In genomic region chr7:120201231-120201744, GRCm38 (mm10) we compare ENCODE assay signal across 10 mouse cellular contexts. TPM values are rescaled to one million over a fixed set of nuclear protein-coding genes. Genes with fewer than 3 reads are reported as not detected.
DNase-seq lines count a peak whose midpoint lies in the region; ATAC-seq and TF ChIP-seq lines count a peak whose summit lies in the region.
"Had no signal": no experiment of that assay in that cellular context is flagged by ENCODE, and none has a peak within 500 bp of the region (broad histone marks: within the 10 kb centered on the region; RNA-seq: fewer than 3 reads in every experiment).

No protein-coding gene starts in this region.

- H3K27ac ChIP-seq in gastrocnemius, adult 2 months, result no peak overlapping the region
- 0 out of 2 replicates have a peak overlapping the region, but pooled peaks have one; percentile 29 for H3K27ac ChIP-seq in forebrain, postnatal 0 days (ENCODE audit: low read depth, low read length)
- no peak overlapping the region for H3K27ac ChIP-seq in lung, embryonic 15.5 days
- H3K27ac ChIP-seq in stomach, embryonic 16.5 days (ENCODE audit: low read length), result no peak overlapping the region

- peak overlapping the region; percentile 54 for H3K4me3 ChIP-seq in gastrocnemius, adult 2 months
- peak overlapping the region; percentile 36 for H3K4me3 ChIP-seq in forebrain, postnatal 0 days (ENCODE audit: low read depth, low read length)
- H3K4me3 ChIP-seq in lung, embryonic 15.5 days, result peak overlapping the region; percentile 17
- H3K4me3 ChIP-seq in stomach, embryonic 16.5 days (replicated peaks; ENCODE audit: low read length), result peak overlapping the region; percentile 34

- WGBS in forebrain, postnatal 0 days, result 4% methylated on average over 14 of the region's 14 CpGs
- WGBS in lung, embryonic 15.5 days, result 2% methylated on average over 13 of the region's 14 CpGs
- 3% methylated on average over 14 of the region's 14 CpGs for WGBS in stomach, embryonic 16.5 days

- H3K9ac ChIP-seq in forebrain, postnatal 0 days, result peak overlapping the region; percentile 35
- H3K9ac ChIP-seq in lung, embryonic 15.5 days, result no peak overlapping the region
- peak overlapping the region; percentile 49; the same call in 1 of the 2 replicates for H3K9ac ChIP-seq in stomach, embryonic 16.5 days (ENCODE audit: low read length)

- DNase-seq in gastrocnemius, adult 2 months, result peak; percentile 36
- DNase-seq in gastrocnemius, postnatal 36 days, result no peak
- peak; percentile 34 for DNase-seq in forebrain, postnatal 0 days
- peak; percentile 78 for DNase-seq in kidney, adult 8-10 months
- DNase-seq in ovary, postnatal 10 days (ENCODE audit: low spot score), result no peak
- DNase-seq in thymus, postnatal 14 days, result no peak

- peak overlapping the region; percentile 48 for H3K4me2 ChIP-seq in forebrain, postnatal 0 days (ENCODE audit: low read depth)
- H3K4me2 ChIP-seq in lung, embryonic 15.5 days, result peak overlapping the region; percentile 60
- peak overlapping the region; percentile 49 for H3K4me2 ChIP-seq in stomach, embryonic 16.5 days (ENCODE audit: low read depth, low read length)

- ATAC-seq in forebrain, postnatal 0 days, result peak; percentile 30; the same call in 1 of the 2 replicates
- ATAC-seq in lung, embryonic 15.5 days (ENCODE audit: borderline replicate concordance, extremely low read depth, low FRiP score, low TSS enrichment), result no peak
- ATAC-seq in stomach, embryonic 16.5 days (ENCODE audit: insufficient read depth, low FRiP score), result no peak

- intact Hi-C loops in gastrocnemius, adult 2 months (cut with DNase I), result no loop called here
- intact Hi-C loops in gastrocnemius, postnatal 36 days (cut with DNase I), result no loop called here

- 0 out of 2 replicates have a peak, but pooled peaks cover 5% of the 10 kb centered on the region for H3K4me1 ChIP-seq in forebrain, postnatal 0 days (ENCODE audit: insufficient read depth)
- H3K4me1 ChIP-seq in lung, embryonic 15.5 days, result peaks cover 15% of the 10 kb centered on the region
- H3K4me1 ChIP-seq in stomach, embryonic 16.5 days (ENCODE audit: control insufficient read depth, insufficient read depth, low read length), result peaks cover 10% of the 10 kb centered on the region; the same call in 1 of the 2 replicates

- no peak for TF ChIP-seq CTCF in gastrocnemius, adult 2 months (IDR thresholded peaks at IDR 0.05)
- no peak for TF ChIP-seq CTCF in forebrain, postnatal 0 days (IDR thresholded peaks at IDR 0.05; ENCODE audit: low read depth)

- H3K36me3 ChIP-seq in forebrain, postnatal 0 days (ENCODE audit: insufficient read depth), result no peaks in the 10 kb centered on the region
- no peaks in the 10 kb centered on the region for H3K36me3 ChIP-seq in lung, embryonic 15.5 days
- no peaks in the 10 kb centered on the region for H3K36me3 ChIP-seq in stomach, embryonic 16.5 days (ENCODE audit: control insufficient read depth, insufficient read depth, low read length)

- no peaks in the 10 kb centered on the region for H3K9me3 ChIP-seq in forebrain, postnatal 0 days (ENCODE audit: low read length)
- H3K9me3 ChIP-seq in lung, embryonic 15.5 days, result no peaks in the 10 kb centered on the region
- no peaks in the 10 kb centered on the region for H3K9me3 ChIP-seq in stomach, embryonic 16.5 days (replicated peaks; ENCODE audit: control insufficient read depth, low read length)

- peaks cover 30% of the 10 kb centered on the region for H3K27me3 ChIP-seq in forebrain, postnatal 0 days (ENCODE audit: insufficient read depth, low read length)
- H3K27me3 ChIP-seq in lung, embryonic 15.5 days, result peaks cover 28% of the 10 kb centered on the region
- peaks cover 14% of the 10 kb centered on the region for H3K27me3 ChIP-seq in stomach, embryonic 16.5 days (ENCODE audit: control insufficient read depth, insufficient read depth, low read length)

RNA-seq across cellular contexts. Expression of gene Crym, which starts 0.6 kb away (rescaled TPM):
- total RNA-seq in gastrocnemius, adult 2 months (2021), result 1 to 10 TPM; 2.0 to 3.2 TPM
- total RNA-seq in gastrocnemius, postnatal 36 days (2021), result 1 to 10 TPM; 3.1 to 4.9 TPM
- 133 and 144 TPM in 2 replicates for total RNA-seq in forebrain, postnatal 0 days (2014; rRNA removed)
- polyA plus RNA-seq in forebrain, postnatal 0 days (2015; fragmentation: Nextera tagmentation; extraction: Ambion mirVana), result 127 and 171 TPM in 2 replicates
- 4.3 and 4.4 TPM in 2 replicates for polyA plus RNA-seq in lung, embryonic 15.5 days (2015; fragmentation: Nextera tagmentation; extraction: Ambion mirVana)
- 7.8 and 10.6 TPM in 2 replicates for polyA plus RNA-seq in stomach, embryonic 16.5 days (2015; fragmentation: Nextera tagmentation; extraction: Ambion mirVana)

RNA-seq across cellular contexts. Expression of gene Abca14, which starts 2.5 kb away (rescaled TPM):
- total RNA-seq in gastrocnemius, adult 2 months (2021), result not detected
- not detected for total RNA-seq in gastrocnemius, postnatal 36 days (2021)
- 0.24 TPM in 1 of 2 replicates, not detected in the other for total RNA-seq in forebrain, postnatal 0 days (2014; rRNA removed)
- not detected in 2 replicates for polyA plus RNA-seq in forebrain, postnatal 0 days (2015; fragmentation: Nextera tagmentation; extraction: Ambion mirVana)
- polyA plus RNA-seq in lung, embryonic 15.5 days (2015; fragmentation: Nextera tagmentation; extraction: Ambion mirVana), result not detected in 2 replicates
- polyA plus RNA-seq in stomach, embryonic 16.5 days (2015; fragmentation: Nextera tagmentation; extraction: Ambion mirVana), result not detected in 2 replicates
- polyA plus RNA-seq: gonadal fat pad, adult 2 months; spleen, adult 2 months had no signal

RNA-seq across cellular contexts. Expression of gene Anks4b, which starts 27.6 kb away (rescaled TPM):
- under 1 TPM; 0.10 to 0.11 TPM for total RNA-seq in gastrocnemius, adult 2 months (2021)
- under 1 TPM in 1 of 2 experiments, not detected in 1; 0.07 TPM for total RNA-seq in gastrocnemius, postnatal 36 days (2021)
- total RNA-seq in forebrain, postnatal 0 days (2014; rRNA removed), result 0.15 TPM in 1 of 2 replicates, not detected in the other
- polyA plus RNA-seq in forebrain, postnatal 0 days (2015; fragmentation: Nextera tagmentation; extraction: Ambion mirVana), result 0.04 TPM in 1 of 2 replicates, not detected in the other
- polyA plus RNA-seq in lung, embryonic 15.5 days (2015; fragmentation: Nextera tagmentation; extraction: Ambion mirVana), result not detected in 2 replicates
- polyA plus RNA-seq in stomach, embryonic 16.5 days (2015; fragmentation: Nextera tagmentation; extraction: Ambion mirVana), result 1.4 and 2.0 TPM in 2 replicates
- polyA plus RNA-seq: spleen, adult 2 months had no signal

RNA-seq across cellular contexts. Expression of gene Zp2, which starts 56.2 kb away (rescaled TPM):
- total RNA-seq in gastrocnemius, adult 2 months (2021), result under 1 TPM; 0.31 to 0.78 TPM
- under 1 TPM; 0.17 to 0.33 TPM for total RNA-seq in gastrocnemius, postnatal 36 days (2021)
- 1.5 TPM in 1 of 2 replicates, not detected in the other for total RNA-seq in forebrain, postnatal 0 days (2014; rRNA removed)
- polyA plus RNA-seq in forebrain, postnatal 0 days (2015; fragmentation: Nextera tagmentation; extraction: Ambion mirVana), result 0.08 and 0.19 TPM in 2 replicates
- not detected in 2 replicates for polyA plus RNA-seq in lung, embryonic 15.5 days (2015; fragmentation: Nextera tagmentation; extraction: Ambion mirVana)
- 0.19 and 0.27 TPM in 2 replicates for polyA plus RNA-seq in stomach, embryonic 16.5 days (2015; fragmentation: Nextera tagmentation; extraction: Ambion mirVana)
- polyA plus RNA-seq: gonadal fat pad, adult 2 months; spleen, adult 2 months had no signal

Comparison
In these comparisons a context has a peak if more than half of its experiments do, and no peak if none do; other contexts are left out.
1. DNase-seq: peak in gastrocnemius, adult 2 months (single experiment), forebrain, postnatal 0 days (single experiment) and kidney, adult 8-10 months (2 of 2); none in gastrocnemius, postnatal 36 days (0 of 2), ovary, postnatal 10 days (single experiment) and thymus, postnatal 14 days (single experiment).
2. RNA of gene Crym, which starts 0.6 kb away (total RNA-seq): 133 to 144 TPM in forebrain, postnatal 0 days; 3.1 to 4.9 TPM in gastrocnemius, postnatal 36 days and 2.0 to 3.2 TPM in gastrocnemius, adult 2 months; every median in the first group is over 10 times any median in the second.
3. Peak in every context shown above with its lines, with median percentiles within 50 percentile points of each other: H3K4me3 ChIP-seq and H3K4me2 ChIP-seq.